ENCODE assay signal across 9 mouse cellular contexts in the genomic region with DNA sequence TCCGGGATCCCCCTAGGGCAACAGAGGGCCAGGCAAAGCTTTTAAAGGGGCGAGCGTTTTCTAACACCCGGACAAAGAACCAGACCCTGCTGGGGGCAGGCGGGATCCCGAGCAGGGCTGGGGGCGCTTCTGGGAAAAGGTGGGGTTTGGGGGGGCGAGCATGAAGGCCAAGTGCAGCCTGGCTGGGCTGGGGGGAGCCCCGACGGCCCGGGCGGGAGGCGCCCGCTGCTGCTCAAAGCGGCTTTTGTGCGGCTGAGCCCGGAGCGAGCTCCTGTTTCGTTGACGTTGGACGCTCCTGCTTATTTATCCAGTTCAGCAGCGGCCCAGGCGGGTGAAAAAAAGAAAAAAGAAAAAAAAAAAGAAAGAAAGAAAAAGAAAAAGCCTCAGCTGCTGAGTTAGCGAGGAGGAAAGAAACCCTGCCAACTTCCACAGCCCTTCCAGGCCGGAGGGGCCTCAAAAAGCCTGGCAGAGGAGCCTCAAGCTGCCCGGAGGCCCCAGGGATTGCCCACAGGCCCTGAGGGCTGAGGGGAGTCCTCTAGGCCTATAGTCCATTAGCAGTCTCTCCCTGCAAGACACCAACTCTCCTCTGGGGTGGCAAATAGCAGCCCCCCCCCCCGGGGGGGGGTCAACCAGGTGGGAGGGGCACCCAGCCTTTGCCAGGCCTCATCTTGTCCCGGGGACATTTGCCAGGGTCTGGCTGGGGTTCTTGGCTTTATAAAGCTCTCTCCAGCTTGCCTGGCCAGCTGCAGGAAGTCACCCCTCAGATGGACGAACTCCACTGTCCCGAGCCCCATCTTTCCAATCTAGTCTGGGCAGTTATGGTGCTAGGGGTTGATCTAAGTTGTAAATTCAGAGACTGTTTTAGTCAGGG. TPM values are rescaled to one million over a fixed set of nuclear protein-coding genes. Genes with fewer than 3 reads are reported as not detected.
DNase-seq lines count a peak whose midpoint lies in the region; ATAC-seq lines count a peak whose summit lies in the region.
"Had no signal": no experiment of that assay in that cellular context is flagged by ENCODE, and none has a peak within 500 bp of the region (broad histone marks: within the 10 kb centered on the region; RNA-seq: fewer than 3 reads in every experiment).

No protein-coding gene starts in this region.

- no peak for DNase-seq in heart, postnatal 10 days
- peak; percentile 68 to 70 for DNase-seq in right cerebral cortex, postnatal 10 days (ENCODE audit: low spot score in 2 of 2)
- no peak for DNase-seq in right cerebral cortex, adult 18-20 months
- DNase-seq in adrenal gland, adult (ENCODE audit: inconsistent age in 2 of 2, low spot score in 1 of 2), result no peak
- DNase-seq in cerebellum, adult 11-12 months, result no peak

- H3K27me3 ChIP-seq in heart, embryonic 14.5 days (ENCODE audit: control insufficient read depth, insufficient read depth, low read length), result no peaks in the 10 kb centered on the region
- no peaks in the 10 kb centered on the region for H3K27me3 ChIP-seq in intestine, embryonic 15.5 days (replicated peaks)
- H3K27me3 ChIP-seq in stomach, embryonic 15.5 days (replicated peaks), result no peaks in the 10 kb centered on the region

- H3K9ac ChIP-seq in heart, embryonic 14.5 days (ENCODE audit: low read length), result peak overlapping the region; percentile 52
- peak overlapping the region; percentile 41 for H3K9ac ChIP-seq in intestine, embryonic 15.5 days
- H3K9ac ChIP-seq in stomach, embryonic 15.5 days, result 0 out of 2 replicates have a peak overlapping the region, but pooled peaks have one; percentile 26

- no peak for ATAC-seq in heart, embryonic 14.5 days (ENCODE audit: insufficient number of reproducible peaks, insufficient read depth, low FRiP score, low read depth)
- ATAC-seq in intestine, embryonic 15.5 days, result no peak
- no peak for ATAC-seq in stomach, embryonic 15.5 days (ENCODE audit: insufficient read depth, low FRiP score, low read depth)

- H3K36me3 ChIP-seq in heart, embryonic 14.5 days (ENCODE audit: control insufficient read depth, insufficient read depth, low read length), result no peaks in the 10 kb centered on the region
- no peaks in the 10 kb centered on the region for H3K36me3 ChIP-seq in intestine, embryonic 15.5 days
- no peaks in the 10 kb centered on the region for H3K36me3 ChIP-seq in stomach, embryonic 15.5 days
- H3K36me3 ChIP-seq: G1E had no signal

- peaks cover 8% of the 10 kb centered on the region for H3K9me3 ChIP-seq in heart, embryonic 14.5 days (ENCODE audit: control insufficient read depth, low read length)
- 0 out of 2 replicates have a peak, but pooled peaks cover 3% of the 10 kb centered on the region for H3K9me3 ChIP-seq in intestine, embryonic 15.5 days
- H3K9me3 ChIP-seq in stomach, embryonic 15.5 days, result no peaks in the 10 kb centered on the region

- peaks cover 8 to 10% of the 10 kb centered on the region in 2 experiments; a peak in 3 of 4 replicates for H3K4me1 ChIP-seq in heart, embryonic 14.5 days (ENCODE audit: control insufficient read depth in 2 of 2, insufficient read depth in 2 of 2, low read length in 2 of 2)
- peaks cover 10% of the 10 kb centered on the region for H3K4me1 ChIP-seq in intestine, embryonic 15.5 days (replicated peaks)
- 0 out of 2 replicates have a peak, but pooled peaks cover 8% of the 10 kb centered on the region for H3K4me1 ChIP-seq in stomach, embryonic 15.5 days

- peak overlapping the region; percentile 51 for H3K4me2 ChIP-seq in heart, embryonic 14.5 days (ENCODE audit: low read length)
- peak overlapping the region; percentile 63 for H3K4me2 ChIP-seq in intestine, embryonic 15.5 days (replicated peaks)
- peak overlapping the region; percentile 62 for H3K4me2 ChIP-seq in stomach, embryonic 15.5 days

- peak overlapping the region; percentile 35 to 74 for H3K27ac ChIP-seq in heart, embryonic 14.5 days (replicated peaks in 1 of 2; ENCODE audit: control insufficient read depth in 1 of 2, insufficient read depth in 1 of 2, low read depth in 2 of 2, low read length in 2 of 2)
- peak overlapping the region; percentile 58; the same call in 1 of the 2 replicates for H3K27ac ChIP-seq in intestine, embryonic 15.5 days
- peak overlapping the region; percentile 53; the same call in 1 of the 2 replicates for H3K27ac ChIP-seq in stomach, embryonic 15.5 days

- H3K4me3 ChIP-seq in heart, embryonic 14.5 days (ENCODE audit: control insufficient read depth in 1 of 2, insufficient read depth in 1 of 2, low read depth in 1 of 2, low read length in 2 of 2), result peak overlapping the region in 1 of 2 experiments; percentile 22; a peak in 2 of 4 replicates
- peak overlapping the region; percentile 20 for H3K4me3 ChIP-seq in intestine, embryonic 15.5 days (replicated peaks)
- H3K4me3 ChIP-seq in stomach, embryonic 15.5 days (replicated peaks), result peak overlapping the region; percentile 33

- intact Hi-C loops in heart, postnatal 10 days (cut with DNase I), result no loop called here

- 43% methylated on average over 29 of the region's 30 CpGs for WGBS in heart, embryonic 14.5 days
- 32% methylated on average over 30 of the region's 30 CpGs for WGBS in intestine, embryonic 15.5 days
- 21% methylated on average over 30 of the region's 30 CpGs for WGBS in stomach, embryonic 15.5 days

RNA-seq across cellular contexts. Expression of gene Fzd9, which starts 7.5 kb away (rescaled TPM):
- polyA plus RNA-seq in heart, embryonic 14.5 days (2014; fragmentation: Nextera tagmentation; extraction: Ambion mirVana), result 5.2 and 5.8 TPM in 2 replicates
- total RNA-seq in heart, postnatal 10 days (2021), result under 1 TPM; 0.55 to 0.84 TPM
- polyA plus RNA-seq in intestine, embryonic 15.5 days (2015; fragmentation: Nextera tagmentation; extraction: Ambion mirVana), result 0.87 and 0.88 TPM in 2 replicates
- 0.90 and 1.4 TPM in 2 replicates for polyA plus RNA-seq in stomach, embryonic 15.5 days (2015; fragmentation: Nextera tagmentation; extraction: Ambion mirVana)
- total RNA-seq: G1E had no signal

Comparison
In these comparisons a context has a peak if more than half of its experiments do, and no peak if none do; other contexts are left out.
1. DNase-seq: peak in right cerebral cortex, postnatal 10 days (2 of 2); none in heart, postnatal 10 days (0 of 2), right cerebral cortex, adult 18-20 months (single experiment), adrenal gland, adult (0 of 2) and cerebellum, adult 11-12 months (single experiment).
2. Peak in every context shown above with its lines, with median percentiles within 50 percentile points of each other: H3K27ac ChIP-seq, H3K4me2 ChIP-seq and H3K9ac ChIP-seq.